8 mouse cellular contexts compared by ENCODE assay signal in the genomic region with DNA sequence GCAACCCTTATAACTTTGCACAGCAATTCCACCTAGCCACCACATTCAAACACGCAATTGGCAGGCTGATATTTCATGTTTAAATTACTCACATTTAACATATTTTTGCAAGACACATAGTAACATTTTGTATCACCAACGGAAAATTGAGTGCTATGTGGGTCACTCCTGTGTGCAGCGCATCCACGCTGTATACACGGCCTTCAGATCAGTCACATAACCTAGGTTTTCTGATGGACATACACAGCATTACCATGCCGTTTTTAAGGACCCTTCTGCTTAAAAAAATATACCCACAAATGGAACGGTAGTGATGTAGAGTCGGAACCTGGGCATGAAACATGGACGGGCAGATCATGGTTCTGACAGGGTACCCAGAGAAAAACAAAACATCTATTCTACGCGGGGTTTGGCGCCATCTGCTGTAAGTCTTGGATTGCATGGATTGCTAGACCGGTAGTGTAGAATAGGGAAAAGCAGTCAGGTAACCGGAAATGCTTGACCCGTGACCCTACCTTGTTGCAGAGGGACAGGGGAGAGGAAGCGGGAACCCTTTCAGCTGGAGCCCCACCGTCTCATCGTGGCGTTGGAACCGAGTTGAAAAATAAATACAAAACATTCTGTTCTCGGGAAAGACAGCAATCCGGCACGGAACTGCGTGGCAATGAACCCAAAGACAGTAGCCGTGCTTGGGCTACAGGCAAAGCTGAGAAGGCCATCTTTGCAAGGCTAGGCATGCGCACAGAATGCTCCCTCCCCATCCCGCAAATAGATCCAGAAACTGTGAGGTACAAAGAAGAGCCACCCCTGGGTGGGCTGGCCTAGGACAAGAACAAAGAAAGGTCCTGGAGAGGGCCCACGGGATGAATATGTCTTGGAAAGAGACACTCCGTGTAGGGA. TPM values are rescaled to one million over a fixed set of nuclear protein-coding genes. Genes with fewer than 3 reads are reported as not detected.
DNase-seq lines count a peak whose midpoint lies in the region; ATAC-seq and TF ChIP-seq lines count a peak whose summit lies in the region.

No protein-coding gene starts in this region.

- ATAC-seq in forebrain, embryonic 11.5 days (replicated peaks; ENCODE audit: low FRiP score): peak; percentile 44; the same call in 1 of the 2 replicates
- no peak for ATAC-seq in liver, embryonic 12.5 days
- peak; percentile 82 for ATAC-seq in neural tube, embryonic 15.5 days (ENCODE audit: low FRiP score)
- ATAC-seq in erythroid progenitor cell, adult 5-6 weeks (replicated peaks; ENCODE audit: low FRiP score, poor library complexity, severe bottlenecking): no peak

- no peak overlapping the region for H3K4me2 ChIP-seq in forebrain, embryonic 11.5 days (ENCODE audit: low read depth, low read length, severe bottlenecking)
- 0 out of 2 replicates have a peak overlapping the region, but pooled peaks have one; percentile 8 for H3K4me2 ChIP-seq in liver, embryonic 12.5 days
- peak overlapping the region; percentile 29 for H3K4me2 ChIP-seq in neural tube, embryonic 15.5 days

- H3K9ac ChIP-seq in ES-Bruce4 (ENCODE audit: low read depth, poor library complexity, severe bottlenecking): peak overlapping the region; percentile 54
- H3K9ac ChIP-seq in forebrain, embryonic 11.5 days (ENCODE audit: low read length): no peak overlapping the region
- no peak overlapping the region for H3K9ac ChIP-seq in liver, embryonic 12.5 days
- no peak overlapping the region for H3K9ac ChIP-seq in neural tube, embryonic 15.5 days (replicated peaks)

- no peaks in the 10 kb centered on the region for H3K9me3 ChIP-seq in ES-Bruce4 (replicated peaks; ENCODE audit: control insufficient read depth, insufficient read depth, low read length, poor library complexity, severe bottlenecking)
- H3K9me3 ChIP-seq in forebrain, embryonic 11.5 days (ENCODE audit: control insufficient read depth, low read length): no peaks in the 10 kb centered on the region
- H3K9me3 ChIP-seq in liver, embryonic 12.5 days (replicated peaks): no peaks in the 10 kb centered on the region
- H3K9me3 ChIP-seq in neural tube, embryonic 15.5 days (replicated peaks): no peaks in the 10 kb centered on the region

- peak; percentile 9 for TF ChIP-seq POLR2A in ES-Bruce4 (IDR thresholded peaks at IDR 0.05; ENCODE audit: insufficient read depth, low read length)

- intact Hi-C loops in heart, postnatal 14 days (cut with DNase I): loop anchor here (2.0 kb wide), 1 partner anchor 45 kb away; no protein-coding TSS in a partner anchor

- peak overlapping the region; percentile 23; the same call in 1 of the 2 replicates for H3K27ac ChIP-seq in ES-Bruce4 (ENCODE audit: insufficient read depth, low read length)
- H3K27ac ChIP-seq in forebrain, embryonic 11.5 days (ENCODE audit: low read depth, low read length): no peak overlapping the region
- H3K27ac ChIP-seq in liver, embryonic 12.5 days: no peak overlapping the region
- no peak overlapping the region for H3K27ac ChIP-seq in neural tube, embryonic 15.5 days (replicated peaks)

- no peaks in the 10 kb centered on the region for H3K27me3 ChIP-seq in ES-Bruce4 (ENCODE audit: control insufficient read depth, insufficient read depth, low read length, poor library complexity, severe bottlenecking)
- H3K27me3 ChIP-seq in forebrain, embryonic 11.5 days (ENCODE audit: control insufficient read depth, insufficient read depth, low read length): no peaks in the 10 kb centered on the region
- peaks cover 78% of the 10 kb centered on the region for H3K27me3 ChIP-seq in liver, embryonic 12.5 days (replicated peaks)
- no peaks in the 10 kb centered on the region for H3K27me3 ChIP-seq in neural tube, embryonic 15.5 days (replicated peaks)

- 47% methylated on average over 29 of the region's 29 CpGs for WGBS in forebrain, embryonic 11.5 days
- 38% methylated on average over 29 of the region's 29 CpGs for WGBS in liver, embryonic 12.5 days (ENCODE audit: insufficient replicate concordance)
- 50% methylated on average over 29 of the region's 29 CpGs for WGBS in neural tube, embryonic 15.5 days

- DNase-seq in brain, adult 2 months (ENCODE audit: low read depth, low spot score): peak; percentile 81
- DNase-seq in forebrain, embryonic 11.5 days (ENCODE audit: low spot score): peak; percentile 72
- peak; percentile 61 to 72 for DNase-seq in heart, postnatal 14 days
- DNase-seq in kidney, postnatal 4 days: peak; percentile 84 to 86

- H3K4me1 ChIP-seq in ES-Bruce4 (ENCODE audit: control insufficient read depth, insufficient read depth, low read length): no peaks in the 10 kb centered on the region
- H3K4me1 ChIP-seq in forebrain, embryonic 11.5 days (replicated peaks; ENCODE audit: control insufficient read depth, insufficient read depth, low read length): no peaks in the 10 kb centered on the region; the same call in 1 of the 2 replicates
- no peaks in the 10 kb centered on the region; the same call in 1 of the 2 replicates for H3K4me1 ChIP-seq in liver, embryonic 12.5 days
- H3K4me1 ChIP-seq in neural tube, embryonic 15.5 days: peaks cover 2% of the 10 kb centered on the region; the same call in 1 of the 2 replicates

- no peak for TF ChIP-seq EP300 in ES-Bruce4 (IDR thresholded peaks at IDR 0.05; ENCODE audit: insufficient read depth, low read depth, low read length)

- peak; percentile 45 for TF ChIP-seq CTCF in ES-Bruce4 (IDR thresholded peaks at IDR 0.05; ENCODE audit: low read depth, low read length)

- peak overlapping the region; percentile 66 for H3K4me3 ChIP-seq in ES-Bruce4 (ENCODE audit: low read depth, low read length)
- H3K4me3 ChIP-seq in forebrain, embryonic 11.5 days (ENCODE audit: low read depth, low read length): no peak overlapping the region
- H3K4me3 ChIP-seq in liver, embryonic 12.5 days: no peak overlapping the region
- no peak overlapping the region for H3K4me3 ChIP-seq in neural tube, embryonic 15.5 days (replicated peaks)

- no peaks in the 10 kb centered on the region for H3K36me3 ChIP-seq in ES-Bruce4 (ENCODE audit: control insufficient read depth, insufficient read depth, low read length, poor library complexity, severe bottlenecking)
- no peaks in the 10 kb centered on the region for H3K36me3 ChIP-seq in forebrain, embryonic 11.5 days (ENCODE audit: control insufficient read depth, insufficient read depth, low read length)
- H3K36me3 ChIP-seq in liver, embryonic 12.5 days: no peaks in the 10 kb centered on the region
- H3K36me3 ChIP-seq in neural tube, embryonic 15.5 days: no peaks in the 10 kb centered on the region

RNA-seq across cellular contexts. Expression of a gene that starts 16.5 kb away (rescaled TPM):
- polyA plus RNA-seq in ES-Bruce4 (2011; ENCODE audit: insufficient read depth, insufficient read length, low read depth, missing spikeins): 3.2 and 3.9 TPM in 2 replicates
- polyA plus RNA-seq in forebrain, embryonic 11.5 days (2014; fragmentation: Nextera tagmentation; extraction: Ambion mirVana): not detected in 2 replicates
- not detected for total RNA-seq in heart, postnatal 14 days (2021)
- polyA plus RNA-seq in liver, embryonic 12.5 days (2016; fragmentation: Nextera tagmentation; extraction: Ambion mirVana): not detected in 2 replicates
- 0.50 TPM in 1 of 2 replicates, not detected in the other for polyA plus RNA-seq in neural tube, embryonic 15.5 days (2015; fragmentation: Nextera tagmentation; extraction: Ambion mirVana)
- total RNA-seq in erythroid progenitor cell, adult 5-6 weeks (2015; ENCODE audit: low replicate concordance): not detected in 2 replicates
- total RNA-seq in erythroid progenitor cell, adult 5-6 weeks (2017; ENCODE audit: low replicate concordance): not detected in 2 replicates

RNA-seq across cellular contexts. Expression of a gene that starts 24.4 kb away (rescaled TPM):
- not detected in 2 replicates for polyA plus RNA-seq in ES-Bruce4 (2011; ENCODE audit: insufficient read depth, insufficient read length, low read depth, missing spikeins)
- not detected in 2 replicates for polyA plus RNA-seq in forebrain, embryonic 11.5 days (2014; fragmentation: Nextera tagmentation; extraction: Ambion mirVana)
- not detected for total RNA-seq in heart, postnatal 14 days (2021)
- not detected in 2 replicates for polyA plus RNA-seq in liver, embryonic 12.5 days (2016; fragmentation: Nextera tagmentation; extraction: Ambion mirVana)
- polyA plus RNA-seq in neural tube, embryonic 15.5 days (2015; fragmentation: Nextera tagmentation; extraction: Ambion mirVana): not detected in 2 replicates
- not detected in 2 replicates for total RNA-seq in erythroid progenitor cell, adult 5-6 weeks (2015; ENCODE audit: low replicate concordance)
- total RNA-seq in erythroid progenitor cell, adult 5-6 weeks (2017; ENCODE audit: low replicate concordance): not detected in 2 replicates

RNA-seq across cellular contexts. Expression of a gene that starts 38.4 kb away (rescaled TPM):
- 6.7 and 9.8 TPM in 2 replicates for polyA plus RNA-seq in ES-Bruce4 (2011; ENCODE audit: insufficient read depth, insufficient read length, low read depth, missing spikeins)
- 3.6 and 4.0 TPM in 2 replicates for polyA plus RNA-seq in forebrain, embryonic 11.5 days (2014; fragmentation: Nextera tagmentation; extraction: Ambion mirVana)
- total RNA-seq in heart, postnatal 14 days (2021): 10 to 100 TPM; 11.1 to 12.4 TPM
- 3.0 TPM in 2 replicates for polyA plus RNA-seq in liver, embryonic 12.5 days (2016; fragmentation: Nextera tagmentation; extraction: Ambion mirVana)
- polyA plus RNA-seq in neural tube, embryonic 15.5 days (2015; fragmentation: Nextera tagmentation; extraction: Ambion mirVana): 20.6 and 22.7 TPM in 2 replicates
- 8.8 and 26.7 TPM in 2 replicates for total RNA-seq in erythroid progenitor cell, adult 5-6 weeks (2015; ENCODE audit: low replicate concordance)
- 7.8 and 8.3 TPM in 2 replicates for total RNA-seq in erythroid progenitor cell, adult 5-6 weeks (2017; ENCODE audit: low replicate concordance)

Comparison
In these comparisons a context has a peak if more than half of its experiments do, and no peak if none do; other contexts are left out.
1. ATAC-seq: peak in forebrain, embryonic 11.5 days (single experiment) and neural tube, embryonic 15.5 days (single experiment); none in liver, embryonic 12.5 days (single experiment) and erythroid progenitor cell, adult 5-6 weeks (single experiment).
2. Peak in every context shown above with its lines, with median percentiles within 50 percentile points of each other: DNase-seq.